Mouse (Mus musculus): ENCODE measurements around the gene Gstm5.
"Not testable (repeated sequence)": the region's sequence is repeated elsewhere in the genome, so short reads cannot be mapped to it uniquely, and the experiment has no call there.

Gene Gstm5

GRCm38 (mm10) chr3:107873335-107874251 is 22.0 kb upstream of the Gstm5 start:
- DNase-seq (ENCODE audit: low spot score in 2 of 2), result no peak

- DNase-seq (ENCODE audit: low spot score in 2 of 2), result no peak
These were observed 20.4 kb upstream of the Gstm5 start for GRCm38 (mm10) chr3:107875231-107875630.

DNA sequence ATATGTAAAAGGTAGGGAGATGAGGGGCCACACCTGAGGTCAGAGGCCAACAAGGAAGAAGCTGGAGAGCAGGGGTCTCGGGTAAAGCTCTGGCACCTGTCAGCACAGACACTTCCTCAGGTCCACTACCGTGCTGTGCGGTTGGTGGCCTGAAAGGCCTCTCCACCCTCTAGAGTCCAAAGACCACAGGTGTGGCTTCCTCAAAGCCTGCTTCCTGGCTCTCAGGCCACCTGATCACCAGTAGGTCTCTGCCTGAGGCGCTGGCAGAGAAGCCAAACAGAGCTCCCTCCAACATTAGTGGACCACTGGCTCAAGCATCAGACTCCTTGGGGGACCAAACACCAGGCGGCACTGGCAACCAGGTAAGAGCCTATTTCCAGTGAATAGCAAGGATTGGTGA is 18.6 kb upstream of the Gstm5 start, which contains the start of gene Eps8l3:
TSS of gene Eps8l3 (plus strand) at position 225 of the 400 bp plus-strand sequence.
- DNase-seq (ENCODE audit: low spot score in 2 of 2), result no peak

- DNase-seq (ENCODE audit: low spot score in 2 of 2), result no peak
These were observed 17.6 kb upstream of the Gstm5 start for GRCm38 (mm10) chr3:107877747-107878736.

DNA sequence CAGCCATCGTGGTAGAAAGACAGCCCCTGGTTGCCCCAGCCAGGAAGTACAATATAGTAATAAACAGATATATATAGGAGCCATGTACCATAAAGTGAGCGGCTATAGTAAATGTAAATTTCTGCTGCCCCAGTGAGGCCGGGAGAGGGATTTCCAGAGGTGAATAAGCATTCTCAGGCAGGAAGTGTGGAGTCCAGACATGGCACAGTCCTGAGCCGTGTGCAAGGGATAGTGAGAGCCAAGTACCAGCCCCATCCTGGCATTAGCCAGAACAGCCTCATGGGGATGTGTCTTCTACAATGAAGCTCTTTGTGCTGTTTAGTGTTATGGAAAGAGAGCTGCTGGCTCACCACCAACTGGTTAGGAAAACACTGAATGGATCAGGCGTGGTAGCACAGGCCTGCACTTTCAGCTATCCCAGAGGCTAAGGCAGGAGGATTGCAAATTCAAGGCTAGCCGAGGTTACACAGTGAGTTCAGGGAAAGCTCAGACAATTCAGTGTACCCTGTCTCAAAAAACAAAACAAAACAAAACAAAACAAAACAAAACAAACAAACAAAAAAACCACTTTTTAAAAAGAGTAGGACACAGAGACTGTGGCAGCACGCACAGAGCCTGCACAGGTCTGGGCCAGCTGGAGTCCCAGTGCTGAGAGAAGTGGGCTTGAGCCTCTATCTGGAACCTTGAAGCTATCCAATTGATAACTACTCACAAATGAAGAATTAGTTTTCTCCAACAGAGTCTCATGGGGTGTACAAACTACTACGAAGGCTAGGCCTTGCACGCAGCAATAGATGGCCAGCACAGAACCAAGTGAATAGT is 7.7 kb upstream of the Gstm5 start:
- no peak for DNase-seq (ENCODE audit: low spot score in 2 of 2)

- DNase-seq (ENCODE audit: low spot score in 2 of 2), result not testable (repeated sequence)
These were observed 6.4 kb upstream of the Gstm5 start for GRCm38 (mm10) chr3:107889236-107889635.

- no peak for DNase-seq (ENCODE audit: low spot score in 2 of 2)
These were observed 364 bp upstream of the Gstm5 start for GRCm38 (mm10) chr3:107895194-107895719.

- no peak for DNase-seq (ENCODE audit: low spot score in 2 of 2)
These were observed 3.1 kb downstream of the Gstm5 start for GRCm38 (mm10) chr3:107898691-107899090.

- no peak for DNase-seq (ENCODE audit: low spot score in 2 of 2)
These were observed 5.5 kb downstream of the Gstm5 start for GRCm38 (mm10) chr3:107900955-107901673.

DNA sequence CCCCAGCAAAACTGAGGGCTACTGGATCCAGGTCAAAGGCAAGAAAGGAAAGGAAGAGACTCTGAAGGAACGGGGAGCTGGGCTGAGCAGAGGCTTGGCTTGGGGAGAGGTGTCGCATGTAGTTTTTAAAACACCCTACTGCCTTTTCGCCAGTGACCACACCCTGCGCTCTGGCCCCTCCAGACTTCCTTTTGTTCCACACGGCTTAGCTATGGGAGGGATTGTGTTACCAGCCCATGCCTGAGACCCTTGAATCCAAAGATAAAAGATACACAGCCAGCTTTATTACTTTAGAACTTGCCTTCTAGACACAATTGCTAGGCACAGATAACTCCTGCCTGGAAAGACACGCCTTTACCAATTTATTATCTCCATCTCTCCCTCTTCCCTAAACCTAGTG is 10.3 kb downstream of the Gstm5 start:
- no peak for DNase-seq (ENCODE audit: low spot score in 2 of 2)

DNA sequence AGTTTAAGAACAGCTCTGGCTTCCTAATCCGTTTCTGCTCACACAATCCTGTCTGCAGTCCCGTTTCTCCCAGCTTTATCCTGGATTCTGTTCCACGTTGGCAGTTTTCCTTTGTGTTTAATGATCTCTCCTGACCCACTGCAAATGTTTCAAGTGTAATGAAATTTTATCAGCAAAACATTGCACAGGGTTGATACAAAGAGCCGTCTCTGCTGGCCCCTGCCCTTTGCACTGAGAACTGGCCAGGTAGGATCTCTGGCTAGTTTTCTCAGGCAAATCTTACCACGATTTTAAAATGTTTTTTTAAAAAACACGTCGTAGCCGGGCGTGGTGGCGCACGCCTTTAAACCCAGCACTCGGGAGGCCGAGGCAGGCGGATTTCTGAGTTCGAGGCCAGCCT is 21.1 kb downstream of the Gstm5 start:
- DNase-seq (ENCODE audit: low spot score in 2 of 2), result no peak

DNA sequence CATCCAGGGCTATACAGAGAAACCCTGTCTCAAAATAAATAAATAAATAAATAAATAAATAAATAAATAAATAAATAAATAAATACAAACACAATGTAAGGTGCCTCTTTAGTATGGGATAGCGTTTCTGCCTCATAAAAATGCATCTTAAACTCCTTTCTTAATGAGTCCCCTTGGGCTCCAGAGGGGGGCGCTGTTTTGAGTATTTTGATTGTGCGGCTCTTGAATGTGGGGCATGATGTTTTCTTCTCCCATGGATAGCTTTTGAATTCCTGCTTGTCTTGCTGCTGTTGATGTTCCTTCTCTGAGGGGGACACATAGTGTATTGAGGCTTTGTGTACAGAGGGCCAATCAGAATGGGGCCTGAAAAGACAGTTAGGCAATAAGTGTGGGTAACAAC is 21.5 kb downstream of the Gstm5 start:
- peak in 1 of 2 experiments; percentile 23 for DNase-seq (ENCODE audit: low spot score in 2 of 2)

GRCm38 (mm10) chr3:107917783-107918408 is 22.3 kb downstream of the Gstm5 start:
- DNase-seq (ENCODE audit: low spot score in 2 of 2), result peak; percentile 26 to 63

DNA sequence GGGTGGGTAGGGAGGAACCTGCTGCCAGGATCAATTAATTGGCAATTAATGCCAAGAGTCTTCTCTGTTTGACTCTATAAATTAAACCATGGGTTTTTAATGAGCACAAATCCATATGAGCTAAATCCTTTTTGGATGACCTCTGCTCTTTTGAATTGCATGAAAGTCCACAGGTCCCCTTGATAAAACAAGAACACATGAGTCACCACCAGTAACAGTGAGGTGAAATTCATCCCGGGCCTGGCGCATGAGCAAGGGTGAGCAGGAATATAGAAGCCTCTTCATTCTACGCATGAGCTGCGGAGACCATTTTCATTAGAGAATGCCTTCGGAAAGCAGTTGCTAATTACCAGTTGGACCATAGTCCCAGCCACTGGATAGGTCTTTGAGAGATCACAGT is 24.7 kb downstream of the Gstm5 start:
- DNase-seq (ENCODE audit: low spot score in 2 of 2), result no peak

GRCm38 (mm10) chr3:107925335-107925734 is 29.7 kb downstream of the Gstm5 start:
- DNase-seq (ENCODE audit: low spot score in 2 of 2), result no peak

GRCm38 (mm10) chr3:107927841-107928240 is 32.2 kb downstream of the Gstm5 start:
- no peak for DNase-seq (ENCODE audit: low spot score in 2 of 2)

- no peak for DNase-seq (ENCODE audit: low spot score in 2 of 2)
These were observed 33.1 kb downstream of the Gstm5 start for GRCm38 (mm10) chr3:107928691-107929090.

DNA sequence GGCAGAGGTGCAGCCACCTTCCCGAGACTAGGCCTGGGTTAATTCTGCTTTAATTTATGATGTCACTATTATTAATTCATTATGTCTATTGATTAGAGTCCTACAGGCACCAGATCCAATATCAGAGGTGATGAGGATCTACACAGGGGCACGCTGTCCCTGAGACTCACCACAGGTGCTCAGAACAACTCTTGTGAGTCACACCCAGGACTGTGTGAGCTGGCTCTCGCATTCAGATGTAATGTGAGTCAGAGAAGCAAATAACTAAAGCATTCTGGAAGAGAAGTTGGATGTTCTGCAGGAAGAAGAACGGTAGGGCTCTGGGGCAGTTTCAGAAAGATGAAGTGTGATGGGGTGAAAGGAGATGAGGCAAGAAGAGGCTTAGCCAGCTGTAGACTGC is 33.6 kb downstream of the Gstm5 start:
- DNase-seq (ENCODE audit: low spot score in 2 of 2), result no peak

DNA sequence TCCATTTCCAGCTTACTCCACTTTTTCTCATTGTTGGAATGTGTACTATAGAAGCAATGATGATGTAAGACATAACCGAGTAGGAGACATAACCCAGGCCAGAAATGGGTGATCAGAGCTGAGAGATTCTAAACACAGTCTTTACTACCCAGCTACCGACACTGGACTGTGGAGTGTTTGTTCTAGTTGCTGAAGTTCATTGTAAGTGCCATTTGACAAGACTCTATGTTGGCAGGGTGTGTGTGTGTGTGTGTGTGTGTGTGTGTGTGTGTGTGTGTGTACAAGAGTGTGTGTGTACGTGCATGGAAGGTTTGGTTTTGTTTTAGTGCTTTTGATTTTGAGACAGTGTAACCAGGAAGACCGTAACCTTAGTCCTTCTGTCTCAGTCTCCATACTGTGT is 34.1 kb downstream of the Gstm5 start:
- no peak for DNase-seq (ENCODE audit: low spot score in 2 of 2)

- no peak for DNase-seq (ENCODE audit: low spot score in 2 of 2)
These were observed 35.5 kb downstream of the Gstm5 start for GRCm38 (mm10) chr3:107931134-107931533.
